Comparison of ENCODE assay signal across 26 mouse cellular contexts in genomic region chr8:106047854-106048630, GRCm38 (mm10). TPM values are rescaled to one million over a fixed set of nuclear protein-coding genes. Genes with fewer than 3 reads are reported as not detected.
DNase-seq lines count a peak whose midpoint lies in the region; ATAC-seq and TF ChIP-seq lines count a peak whose summit lies in the region.
"Had no signal": no experiment of that assay in that cellular context is flagged by ENCODE, and none has a peak within 500 bp of the region (broad histone marks: within the 10 kb centered on the region; RNA-seq: fewer than 3 reads in every experiment).

No protein-coding gene starts in this region.

- H3K27me3 ChIP-seq in hindbrain, embryonic 12.5 days, result no peaks in the 10 kb centered on the region
- no peaks in the 10 kb centered on the region for H3K27me3 ChIP-seq in hindbrain, embryonic 10.5 days (ENCODE audit: insufficient read depth, poor library complexity, severe bottlenecking)
- no peaks in the 10 kb centered on the region for H3K27me3 ChIP-seq in intestine, embryonic 16.5 days (replicated peaks; ENCODE audit: control insufficient read depth, insufficient read depth, low read length)
- H3K27me3 ChIP-seq in liver, embryonic 14.5 days (ENCODE audit: control insufficient read depth, insufficient read depth, low read length), result no peaks in the 10 kb centered on the region
- H3K27me3 ChIP-seq in kidney, embryonic 14.5 days (ENCODE audit: control insufficient read depth, insufficient read depth, low read length), result no peaks in the 10 kb centered on the region
- H3K27me3 ChIP-seq: embryonic facial prominence, embryonic 15.5 days; heart, embryonic 13.5 days; hindbrain, embryonic 13.5 days; limb, embryonic 12.5 days; midbrain, embryonic 15.5 days had no signal

- no peak overlapping the region for H3K4me3 ChIP-seq in hindbrain, embryonic 12.5 days
- no peak overlapping the region for H3K4me3 ChIP-seq in hindbrain, embryonic 10.5 days
- H3K4me3 ChIP-seq in intestine, embryonic 16.5 days (ENCODE audit: low read length), result no peak overlapping the region
- no peak overlapping the region for H3K4me3 ChIP-seq in liver, embryonic 14.5 days (ENCODE audit: insufficient read depth in 1 of 2, low read depth in 2 of 2, low read length in 2 of 2)
- H3K4me3 ChIP-seq in kidney, embryonic 14.5 days (ENCODE audit: low read length), result no peak overlapping the region
- H3K4me3 ChIP-seq: embryonic facial prominence, embryonic 15.5 days; heart, adult 2 months; heart, embryonic 13.5 days; hindbrain, embryonic 13.5 days; limb, embryonic 12.5 days; midbrain, embryonic 15.5 days had no signal

- peaks cover 6% of the 10 kb centered on the region; the same call in 1 of the 2 replicates for H3K4me1 ChIP-seq in hindbrain, embryonic 12.5 days
- H3K4me1 ChIP-seq in hindbrain, embryonic 10.5 days (replicated peaks), result peaks cover 8% of the 10 kb centered on the region; the same call in 1 of the 2 replicates
- peaks cover 11% of the 10 kb centered on the region; the same call in 1 of the 2 replicates for H3K4me1 ChIP-seq in intestine, embryonic 16.5 days (ENCODE audit: control insufficient read depth, insufficient read depth, low read length)
- peaks cover 7 to 37% of the 10 kb centered on the region in 2 experiments for H3K4me1 ChIP-seq in liver, embryonic 14.5 days (replicated peaks; ENCODE audit: control insufficient read depth in 2 of 2, insufficient read depth in 2 of 2, low read length in 1 of 2)
- no peaks in the 10 kb centered on the region for H3K4me1 ChIP-seq in kidney, embryonic 14.5 days (ENCODE audit: control insufficient read depth, insufficient read depth, low read length)
- H3K4me1 ChIP-seq: embryonic facial prominence, embryonic 15.5 days; heart, embryonic 13.5 days; limb, embryonic 12.5 days; midbrain, embryonic 15.5 days had no signal

- 87% methylated on average over 5 of the region's 5 CpGs for WGBS in hindbrain, embryonic 12.5 days
- WGBS in hindbrain, embryonic 10.5 days, result 85% methylated on average over 5 of the region's 5 CpGs
- WGBS in intestine, embryonic 16.5 days, result 69% methylated on average over 5 of the region's 5 CpGs
- WGBS in liver, embryonic 14.5 days (ENCODE audit: insufficient replicate concordance), result 59% methylated on average over 5 of the region's 5 CpGs
- WGBS in kidney, embryonic 14.5 days, result 86% methylated on average over 5 of the region's 5 CpGs

- H3K27ac ChIP-seq in hindbrain, embryonic 12.5 days, result no peak overlapping the region
- H3K27ac ChIP-seq in hindbrain, embryonic 10.5 days, result no peak overlapping the region
- peak overlapping the region; percentile 65 for H3K27ac ChIP-seq in intestine, embryonic 16.5 days (ENCODE audit: low read length)
- peak overlapping the region; percentile 79 for H3K27ac ChIP-seq in liver, embryonic 14.5 days
- no peak overlapping the region for H3K27ac ChIP-seq in kidney, embryonic 14.5 days (ENCODE audit: low read depth, low read length)
- H3K27ac ChIP-seq: embryonic facial prominence, embryonic 15.5 days; heart, adult 2 months; heart, embryonic 13.5 days; hindbrain, embryonic 13.5 days; kidney, postnatal 0 days; limb, embryonic 12.5 days; midbrain, embryonic 15.5 days had no signal

- no peak for DNase-seq in hindbrain, embryonic 10.5 days (ENCODE audit: low spot score)
- DNase-seq in liver, embryonic 14.5 days (ENCODE audit: low read depth in 3 of 3, low spot score in 3 of 3), result no peak
- DNase-seq in yolk sac, embryonic 10.5 days (ENCODE audit: low spot score), result peak; percentile 31
- no peak for DNase-seq in lung, postnatal 36 days
- DNase-seq: adrenal gland, postnatal 25 days; cerebellum, adult 9-10 months; forebrain, postnatal 0 days; gastrocnemius, postnatal 36 days; heart, adult 2 months; heart, postnatal 14 days; layer of hippocampus, postnatal 36 days; lung, embryonic 14.5 days; lung, postnatal 4 days; thymus, adult 18-20 months; thymus, postnatal 36 days had no signal

- no peak overlapping the region for H3K4me2 ChIP-seq in hindbrain, embryonic 12.5 days (replicated peaks)
- H3K4me2 ChIP-seq in intestine, embryonic 16.5 days (ENCODE audit: low read depth, low read length), result peak overlapping the region; percentile 10; the same call in 1 of the 2 replicates
- peak overlapping the region; percentile 38; the same call in 1 of the 2 replicates for H3K4me2 ChIP-seq in liver, embryonic 14.5 days (ENCODE audit: low read depth)
- H3K4me2 ChIP-seq in kidney, embryonic 14.5 days (replicated peaks; ENCODE audit: low read depth, low read length), result no peak overlapping the region
- H3K4me2 ChIP-seq: embryonic facial prominence, embryonic 15.5 days; heart, embryonic 13.5 days; hindbrain, embryonic 13.5 days; limb, embryonic 12.5 days; lung, embryonic 14.5 days; midbrain, embryonic 15.5 days had no signal

- no peaks in the 10 kb centered on the region for H3K9me3 ChIP-seq in hindbrain, embryonic 12.5 days (replicated peaks)
- no peaks in the 10 kb centered on the region for H3K9me3 ChIP-seq in hindbrain, embryonic 10.5 days
- no peaks in the 10 kb centered on the region for H3K9me3 ChIP-seq in intestine, embryonic 16.5 days (ENCODE audit: control insufficient read depth, low read length)
- H3K9me3 ChIP-seq in liver, embryonic 14.5 days (ENCODE audit: control insufficient read depth, low read length), result no peaks in the 10 kb centered on the region
- no peaks in the 10 kb centered on the region for H3K9me3 ChIP-seq in kidney, embryonic 14.5 days (ENCODE audit: control insufficient read depth, low read length)
- H3K9me3 ChIP-seq: embryonic facial prominence, embryonic 15.5 days; heart, embryonic 13.5 days; hindbrain, embryonic 13.5 days; limb, embryonic 12.5 days; midbrain, embryonic 15.5 days had no signal

- 0 out of 2 replicates have a peak overlapping the region, but pooled peaks have one; percentile 13 for H3K9ac ChIP-seq in hindbrain, embryonic 12.5 days
- H3K9ac ChIP-seq in intestine, embryonic 16.5 days (ENCODE audit: low read depth, low read length), result no peak overlapping the region; the same call in 1 of the 2 replicates
- H3K9ac ChIP-seq in liver, embryonic 14.5 days (replicated peaks), result no peak overlapping the region
- H3K9ac ChIP-seq in kidney, embryonic 14.5 days (ENCODE audit: low read depth, low read length), result no peak overlapping the region
- H3K9ac ChIP-seq: embryonic facial prominence, embryonic 15.5 days; forebrain, postnatal 0 days; heart, embryonic 13.5 days; hindbrain, embryonic 13.5 days; limb, embryonic 12.5 days; lung, embryonic 14.5 days; midbrain, embryonic 15.5 days had no signal

- TF ChIP-seq CTCF in liver, embryonic 14.5 days (IDR thresholded peaks at IDR 0.05; ENCODE audit: low read depth), result no peak

- no peak for TF ChIP-seq EP300 in liver, embryonic 14.5 days (IDR thresholded peaks at IDR 0.05; ENCODE audit: low read depth)

- H3K36me3 ChIP-seq in hindbrain, embryonic 12.5 days, result peaks cover 26% of the 10 kb centered on the region
- H3K36me3 ChIP-seq in hindbrain, embryonic 10.5 days, result peaks cover 62% of the 10 kb centered on the region
- 0 out of 2 replicates have a peak, but pooled peaks cover 3% of the 10 kb centered on the region for H3K36me3 ChIP-seq in intestine, embryonic 16.5 days (ENCODE audit: control insufficient read depth, insufficient read depth, low read length)
- peaks cover 4% of the 10 kb centered on the region; the same call in 1 of the 2 replicates for H3K36me3 ChIP-seq in liver, embryonic 14.5 days (replicated peaks; ENCODE audit: control insufficient read depth, insufficient read depth, low read depth)
- peaks cover 8% of the 10 kb centered on the region for H3K36me3 ChIP-seq in kidney, embryonic 14.5 days (ENCODE audit: control insufficient read depth, insufficient read depth, low read length)

- ATAC-seq in hindbrain, embryonic 12.5 days (ENCODE audit: low FRiP score), result no peak
- peak; percentile 86 for ATAC-seq in intestine, embryonic 16.5 days
- peak; percentile 64 for ATAC-seq in liver, embryonic 14.5 days (ENCODE audit: insufficient read depth)
- ATAC-seq in kidney, embryonic 14.5 days (ENCODE audit: low FRiP score, low TSS enrichment), result no peak
- ATAC-seq: forebrain, postnatal 0 days; midbrain, embryonic 15.5 days had no signal

RNA-seq across cellular contexts. Expression of gene Nfatc3, which starts 10.6 kb away (rescaled TPM):
- 5.7 and 6.7 TPM in 2 replicates for polyA plus RNA-seq in hindbrain, embryonic 12.5 days (2016; fragmentation: Nextera tagmentation; extraction: Ambion mirVana)
- 4.2 and 6.2 TPM in 2 replicates for polyA plus RNA-seq in hindbrain, embryonic 10.5 days (2016; fragmentation: Nextera tagmentation; extraction: Ambion mirVana)
- polyA plus RNA-seq in intestine, embryonic 16.5 days (2015; fragmentation: Nextera tagmentation; extraction: Ambion mirVana), result 4.0 and 4.5 TPM in 2 replicates
- polyA plus RNA-seq in liver, embryonic 14.5 days (2012; rRNA removed), result 10.2 TPM in 2 replicates
- polyA plus RNA-seq in liver, embryonic 14.5 days (2014; fragmentation: Nextera tagmentation; extraction: Ambion mirVana), result 2.6 and 2.7 TPM in 2 replicates
- 8.9 and 10.3 TPM in 2 replicates for polyA plus RNA-seq in kidney, embryonic 14.5 days (2014; fragmentation: Nextera tagmentation; extraction: Ambion mirVana)

RNA-seq across cellular contexts. Expression of gene Ddx28, which starts 36.4 kb away (rescaled TPM):
- 18.4 and 19.9 TPM in 2 replicates for polyA plus RNA-seq in hindbrain, embryonic 12.5 days (2016; fragmentation: Nextera tagmentation; extraction: Ambion mirVana)
- 22.4 and 24.4 TPM in 2 replicates for polyA plus RNA-seq in hindbrain, embryonic 10.5 days (2016; fragmentation: Nextera tagmentation; extraction: Ambion mirVana)
- polyA plus RNA-seq in intestine, embryonic 16.5 days (2015; fragmentation: Nextera tagmentation; extraction: Ambion mirVana), result 13.7 and 15.1 TPM in 2 replicates
- polyA plus RNA-seq in liver, embryonic 14.5 days (2012; rRNA removed), result 6.6 and 6.8 TPM in 2 replicates
- 9.1 and 9.4 TPM in 2 replicates for polyA plus RNA-seq in liver, embryonic 14.5 days (2014; fragmentation: Nextera tagmentation; extraction: Ambion mirVana)
- polyA plus RNA-seq in kidney, embryonic 14.5 days (2014; fragmentation: Nextera tagmentation; extraction: Ambion mirVana), result 13.4 and 19.8 TPM in 2 replicates

RNA-seq across cellular contexts. Expression of gene Dpep2nb, which starts 42.3 kb away (rescaled TPM):
- polyA plus RNA-seq in hindbrain, embryonic 12.5 days (2016; fragmentation: Nextera tagmentation; extraction: Ambion mirVana), result not detected in 2 replicates
- polyA plus RNA-seq in hindbrain, embryonic 10.5 days (2016; fragmentation: Nextera tagmentation; extraction: Ambion mirVana), result not detected in 2 replicates
- polyA plus RNA-seq in intestine, embryonic 16.5 days (2015; fragmentation: Nextera tagmentation; extraction: Ambion mirVana), result 0.12 TPM in 1 of 2 replicates, not detected in the other
- not detected in 2 replicates for polyA plus RNA-seq in liver, embryonic 14.5 days (2012; rRNA removed)
- not detected in 2 replicates for polyA plus RNA-seq in liver, embryonic 14.5 days (2014; fragmentation: Nextera tagmentation; extraction: Ambion mirVana)
- 0.22 TPM in 1 of 2 replicates, not detected in the other for polyA plus RNA-seq in kidney, embryonic 14.5 days (2014; fragmentation: Nextera tagmentation; extraction: Ambion mirVana)
- polyA plus RNA-seq: brain, embryonic 14.5 days; embryonic facial prominence, embryonic 15.5 days; forebrain, postnatal 0 days; heart, adult 2 months; hindbrain, embryonic 13.5 days; kidney, postnatal 0 days; limb, embryonic 12.5 days; lung, embryonic 14.5 days; stomach, embryonic 16.5 days had no signal

RNA-seq across cellular contexts. Expression of gene Dus2, which starts 56.9 kb away (rescaled TPM):
- 16.3 and 20.7 TPM in 2 replicates for polyA plus RNA-seq in hindbrain, embryonic 12.5 days (2016; fragmentation: Nextera tagmentation; extraction: Ambion mirVana)
- 21.1 and 21.3 TPM in 2 replicates for polyA plus RNA-seq in hindbrain, embryonic 10.5 days (2016; fragmentation: Nextera tagmentation; extraction: Ambion mirVana)
- 17.2 and 17.6 TPM in 2 replicates for polyA plus RNA-seq in intestine, embryonic 16.5 days (2015; fragmentation: Nextera tagmentation; extraction: Ambion mirVana)
- polyA plus RNA-seq in liver, embryonic 14.5 days (2012; rRNA removed), result 6.8 and 8.7 TPM in 2 replicates
- polyA plus RNA-seq in liver, embryonic 14.5 days (2014; fragmentation: Nextera tagmentation; extraction: Ambion mirVana), result 9.8 and 10.5 TPM in 2 replicates
- 18.3 and 19.9 TPM in 2 replicates for polyA plus RNA-seq in kidney, embryonic 14.5 days (2014; fragmentation: Nextera tagmentation; extraction: Ambion mirVana)

Comparison
In these comparisons a context has a peak if more than half of its experiments do, and no peak if none do; other contexts are left out.
1. ATAC-seq: peak in intestine, embryonic 16.5 days (single experiment) and liver, embryonic 14.5 days (single experiment); none in hindbrain, embryonic 12.5 days (single experiment) and kidney, embryonic 14.5 days (single experiment).
2. H3K27ac ChIP-seq: peak in intestine, embryonic 16.5 days (single experiment) and liver, embryonic 14.5 days (single experiment); none in hindbrain, embryonic 12.5 days (single experiment), hindbrain, embryonic 10.5 days (single experiment) and kidney, embryonic 14.5 days (single experiment).
3. H3K4me2 ChIP-seq: peak in intestine, embryonic 16.5 days (single experiment) and liver, embryonic 14.5 days (single experiment); none in hindbrain, embryonic 12.5 days (single experiment) and kidney, embryonic 14.5 days (single experiment).